Mouse (Mus musculus): ENCODE data around the gene Apbb2. TPM values are rescaled to one million over a fixed set of nuclear protein-coding genes. Genes with fewer than 3 reads are reported as not detected.

Apbb2 gene
- polyA plus RNA-seq, 1 experiment from 2014 or later = 38.5 TPM

Other genes starting within 250 kb of the Apbb2 start
- gene Uchl1, start 57.3 kb upstream of the Apbb2 start, polyA plus RNA-seq (2014; fragmentation: Nextera tagmentation; extraction: Ambion mirVana) = 42.6 and 57.8 TPM in 2 replicates
- gene Limch1, start 127.0 kb upstream of the Apbb2 start, polyA plus RNA-seq (2014; fragmentation: Nextera tagmentation; extraction: Ambion mirVana) = 39.7 and 42.1 TPM in 2 replicates